Mouse (Mus musculus): ENCODE measurements at regions not wholly inside any gene's neighbourhood (a gene's known extent, or its start where the extent isn't known, plus 50 kb on each side); places are given as distances from the start of the nearest gene placed in this dataset.
"Not testable (repeated sequence)": the region's sequence is repeated elsewhere in the genome, so short reads cannot be mapped to it uniquely, and the experiment has no call there.

DNA sequence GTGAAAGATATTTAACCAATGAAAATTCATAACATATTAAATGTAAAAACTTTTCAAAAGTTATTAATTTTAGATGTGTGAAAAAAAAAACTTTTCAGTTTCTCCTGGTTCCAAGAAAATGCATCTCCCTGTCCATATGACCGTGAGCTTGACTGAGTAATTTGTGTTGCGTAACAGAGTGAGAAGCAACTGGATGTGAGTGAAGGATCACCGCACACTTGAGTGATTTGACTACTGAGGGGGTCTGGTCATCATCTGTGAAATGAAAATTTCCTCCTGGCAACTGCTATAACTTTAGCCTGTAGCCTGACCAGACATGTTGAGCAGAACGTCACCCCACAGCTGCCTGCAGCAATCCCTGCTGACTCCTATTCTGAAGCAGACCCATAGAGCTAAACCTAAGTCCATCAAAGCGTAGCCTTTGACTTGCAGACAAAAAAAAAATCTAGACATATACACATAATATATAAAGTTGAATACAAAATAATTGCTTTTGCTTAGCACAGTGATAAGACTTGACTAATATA is 461.2 kb downstream of the Brinp3 start:
- no peak for DNase-seq

DNA sequence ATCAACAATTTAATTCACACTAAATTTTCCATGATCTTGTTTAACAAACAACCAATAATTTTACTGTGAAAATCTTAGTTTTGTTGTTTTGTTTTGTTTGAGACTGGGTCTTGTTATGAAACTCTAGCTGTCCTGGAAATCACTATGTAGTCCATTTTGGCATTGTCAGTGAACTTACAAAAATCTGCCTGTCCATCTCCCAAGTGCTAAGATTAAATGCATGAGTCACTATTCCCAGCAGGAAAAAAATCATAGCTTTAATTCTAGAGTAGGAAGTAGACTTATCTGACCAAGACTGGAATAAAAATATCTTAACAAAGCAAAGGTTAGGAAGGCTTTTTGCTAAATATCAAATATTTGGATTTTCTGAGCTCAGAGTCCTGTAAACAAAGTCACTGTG is 461.8 kb downstream of the Brinp3 start:
- no peak for DNase-seq

DNA sequence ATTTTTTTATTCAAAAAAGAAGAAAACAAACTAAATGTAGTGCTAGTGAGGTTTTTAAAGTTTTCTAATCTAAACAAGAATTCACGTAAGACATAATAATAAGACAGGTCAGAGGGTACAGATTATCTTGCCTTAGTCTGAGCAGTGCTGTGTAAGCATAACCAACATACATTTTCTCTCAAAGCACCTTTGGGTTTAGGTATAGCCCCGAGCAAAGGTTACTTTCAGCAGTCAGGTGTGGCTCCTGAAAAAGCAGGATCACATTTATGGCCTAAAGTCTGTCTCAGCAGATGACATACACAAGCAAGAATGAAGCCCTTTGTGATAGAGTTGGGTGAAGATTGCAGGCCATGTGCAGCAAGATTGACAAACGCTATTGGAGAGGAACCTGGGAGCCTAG is 465.9 kb downstream of the Brinp3 start:
- no peak for DNase-seq

DNA sequence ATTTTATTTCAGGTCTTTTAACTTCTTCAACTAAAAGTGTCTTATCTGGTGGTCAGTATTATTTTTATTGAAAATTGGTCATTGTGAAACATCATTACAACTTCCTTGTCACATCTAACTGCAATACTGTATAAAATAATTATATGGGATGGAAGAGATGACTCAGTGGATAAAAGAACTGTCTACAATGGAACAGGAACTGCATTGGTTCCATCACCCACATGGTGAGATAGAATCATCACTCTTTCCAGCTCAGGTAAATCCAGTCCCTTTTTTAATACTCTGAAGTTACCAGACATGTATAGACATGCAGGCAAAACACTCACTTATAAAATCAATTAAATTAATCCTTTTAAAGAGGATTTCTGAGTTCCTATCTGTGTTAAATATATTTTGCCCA is 473.0 kb downstream of the Brinp3 start:
- DNase-seq, result no peak

DNA sequence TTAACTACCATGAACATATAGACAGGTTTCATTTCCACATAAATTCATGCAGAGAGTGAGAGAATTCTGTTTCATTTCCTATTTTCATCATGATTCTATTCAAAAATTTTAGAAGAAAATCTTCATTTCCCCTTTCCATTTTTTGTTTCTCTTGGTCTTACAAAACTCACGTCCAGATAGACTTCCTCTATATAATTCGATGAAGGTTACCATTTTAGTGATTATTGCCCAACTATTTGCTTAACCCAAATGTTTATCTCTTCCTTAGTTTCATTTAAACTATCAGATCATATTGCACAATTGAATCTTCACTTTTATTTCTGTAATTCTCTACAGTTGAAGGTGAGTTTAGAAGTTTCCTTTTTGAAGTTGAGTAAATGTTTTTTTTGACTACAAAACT is 473.4 kb downstream of the Brinp3 start:
- no peak for DNase-seq

DNA sequence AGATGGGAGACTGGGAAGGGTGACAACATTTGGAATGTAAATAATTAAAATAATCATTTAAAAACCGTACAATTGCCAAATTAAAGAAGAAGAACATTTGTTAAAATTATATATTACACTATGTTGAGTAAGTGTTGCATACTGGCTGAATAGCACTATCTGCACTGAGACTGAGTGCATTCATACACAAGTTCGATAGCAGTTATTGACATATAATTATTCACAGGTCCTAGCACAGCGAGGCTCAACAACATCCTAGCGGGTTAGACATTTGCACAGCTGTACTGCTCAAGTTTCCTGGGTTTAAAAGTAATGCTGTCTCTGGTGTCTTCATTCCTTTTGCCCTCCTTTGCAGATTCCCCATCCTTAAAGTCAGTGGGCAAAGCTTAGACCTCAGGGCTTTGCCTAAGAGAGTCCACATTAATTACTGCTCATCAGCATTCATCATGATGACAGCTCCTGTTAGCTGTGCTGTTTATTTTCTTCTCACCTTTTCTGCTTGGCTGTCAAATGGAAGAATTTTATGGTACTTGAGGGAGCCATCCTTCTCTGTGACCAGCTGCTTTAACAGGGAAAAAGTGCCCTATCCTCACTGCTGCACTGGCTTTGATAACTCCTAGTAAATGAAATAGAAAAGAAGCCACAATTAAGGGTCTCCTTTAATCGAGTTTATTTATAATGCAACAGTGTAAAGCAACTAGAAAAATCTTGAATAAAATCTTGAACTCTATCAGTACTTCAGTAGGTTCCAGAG is 489.1 kb downstream of the Brinp3 start:
- peak; percentile 10 for DNase-seq

DNA sequence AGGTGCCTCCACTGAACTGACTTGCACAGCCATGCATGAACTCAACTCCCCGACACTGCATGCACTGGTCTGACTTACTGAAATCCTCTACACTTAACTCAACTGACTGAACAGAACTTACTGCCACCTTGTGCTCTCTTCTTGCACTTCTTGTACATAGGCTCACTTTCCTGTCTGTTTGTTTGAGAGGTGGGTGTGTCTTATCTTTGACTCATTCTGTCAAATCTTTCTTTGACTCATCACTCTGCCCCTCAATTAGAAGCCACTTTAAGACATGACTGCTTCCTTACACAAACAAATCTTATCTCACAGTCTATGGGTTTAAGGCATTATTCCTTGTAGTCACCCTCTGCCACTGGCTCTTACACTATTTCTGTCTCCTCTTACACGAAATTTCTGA is 505.5 kb downstream of the Brinp3 start:
- no peak for DNase-seq

DNA sequence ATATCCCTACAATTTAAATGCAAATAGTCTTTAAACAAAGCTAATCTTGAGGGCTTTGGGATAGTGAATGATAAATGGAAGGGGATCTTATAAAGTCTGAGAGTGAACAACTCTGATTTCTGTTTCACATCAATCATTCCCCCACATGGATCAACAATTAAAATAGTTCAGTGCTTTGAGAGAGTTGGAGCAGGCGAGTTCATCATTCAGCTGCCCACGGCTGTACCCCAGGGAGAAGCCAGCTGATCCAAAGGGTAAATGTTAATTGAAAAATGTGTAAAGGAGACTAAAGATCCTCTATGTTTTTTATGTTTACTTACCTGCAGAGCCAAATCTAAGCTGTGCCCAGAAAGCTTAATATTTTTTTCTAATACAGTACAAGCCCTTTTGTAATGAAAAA is 553.2 kb downstream of the Brinp3 start:
- DNase-seq, result peak; percentile 22

DNA sequence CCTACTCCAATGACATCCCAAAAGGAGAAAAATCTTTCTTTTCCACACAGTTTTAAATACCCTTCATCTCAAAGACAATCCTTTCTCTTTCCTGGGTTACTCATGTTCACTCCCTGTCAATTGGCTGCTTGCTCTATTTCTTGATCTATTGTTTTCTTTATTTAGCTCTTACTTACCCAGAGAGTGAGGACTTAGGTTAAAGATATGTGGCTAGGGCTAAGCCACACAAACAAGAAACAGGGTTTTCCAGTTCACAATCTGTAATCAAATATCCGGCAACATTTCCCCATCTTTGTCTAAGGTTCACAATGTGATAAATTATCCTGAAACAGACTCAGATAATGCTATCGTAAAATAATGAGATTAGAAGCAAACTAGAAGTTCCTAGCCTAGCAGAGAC is 563.9 kb downstream of the Brinp3 start:
- no peak for DNase-seq

DNA sequence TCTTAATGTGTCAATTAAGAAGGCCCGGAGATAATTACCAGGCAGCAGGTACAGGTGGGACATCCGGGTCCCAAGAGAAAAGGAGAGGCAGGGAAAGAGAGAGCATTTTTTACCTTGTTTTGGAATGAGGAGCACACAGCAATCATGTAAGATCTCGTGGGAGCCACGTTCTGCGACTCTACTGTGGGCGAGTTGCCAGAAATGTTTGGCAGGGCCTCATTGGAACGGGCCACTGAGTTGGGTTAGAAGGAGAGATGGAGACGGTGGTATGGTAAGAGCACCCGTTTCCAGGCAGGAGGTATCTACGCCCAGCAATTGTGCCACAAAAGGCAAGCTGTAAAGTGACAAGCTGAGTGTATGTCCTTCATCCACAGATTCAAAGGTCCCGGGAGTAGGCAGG is 579.6 kb downstream of the Brinp3 start:
- DNase-seq, result no peak

DNA sequence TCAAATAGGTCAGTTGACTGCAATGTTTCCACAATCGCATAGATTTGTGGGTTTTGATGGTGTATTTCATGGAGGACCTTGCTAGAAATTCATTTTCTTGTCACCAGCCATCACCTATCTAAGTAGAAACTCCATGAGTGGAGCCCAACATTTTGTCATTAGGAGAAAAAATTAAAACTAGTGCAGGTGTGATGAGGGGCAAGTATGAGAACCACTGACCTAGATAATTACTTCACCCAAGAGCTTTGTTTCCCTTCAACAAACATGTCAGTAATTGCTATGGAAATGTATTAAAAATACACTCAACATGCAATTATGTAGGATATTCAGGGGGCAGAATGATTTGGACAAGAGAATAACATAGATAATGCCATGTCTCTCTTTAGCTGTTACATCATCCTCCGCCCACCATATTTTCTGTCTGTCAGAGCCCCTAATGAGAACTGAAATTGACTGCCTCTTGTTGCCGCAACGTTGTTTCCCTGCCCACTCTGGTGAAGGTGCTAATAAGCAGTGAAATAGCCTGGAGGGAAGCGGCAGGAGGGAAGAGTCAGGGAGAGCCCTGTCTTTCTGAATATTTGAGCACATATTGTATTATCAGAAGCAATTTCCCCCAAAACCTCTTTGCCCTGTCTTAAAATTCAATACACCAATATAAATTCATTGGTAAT is 589.7 kb downstream of the Brinp3 start:
- no peak for DNase-seq

DNA sequence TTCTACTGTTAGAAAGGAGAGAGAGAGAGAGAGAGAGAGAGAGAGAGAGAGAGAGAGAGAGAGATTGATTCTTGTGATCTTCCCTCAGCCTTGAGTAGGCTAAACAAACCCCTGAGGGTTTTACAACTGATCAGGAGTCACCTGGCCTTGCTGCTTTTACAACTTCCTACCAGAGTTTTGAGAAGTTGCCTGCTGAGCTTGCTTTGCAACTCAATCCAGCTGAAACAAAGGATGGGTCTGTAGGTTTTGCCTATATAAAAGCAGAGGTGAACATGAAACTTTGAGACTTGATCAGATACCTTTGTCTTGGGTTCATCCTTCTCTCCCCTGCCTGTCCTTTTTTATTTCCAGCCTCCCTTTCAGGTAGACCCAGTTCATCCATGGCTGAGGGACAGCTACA is 631.0 kb downstream of the Brinp3 start:
- no peak for DNase-seq

DNA sequence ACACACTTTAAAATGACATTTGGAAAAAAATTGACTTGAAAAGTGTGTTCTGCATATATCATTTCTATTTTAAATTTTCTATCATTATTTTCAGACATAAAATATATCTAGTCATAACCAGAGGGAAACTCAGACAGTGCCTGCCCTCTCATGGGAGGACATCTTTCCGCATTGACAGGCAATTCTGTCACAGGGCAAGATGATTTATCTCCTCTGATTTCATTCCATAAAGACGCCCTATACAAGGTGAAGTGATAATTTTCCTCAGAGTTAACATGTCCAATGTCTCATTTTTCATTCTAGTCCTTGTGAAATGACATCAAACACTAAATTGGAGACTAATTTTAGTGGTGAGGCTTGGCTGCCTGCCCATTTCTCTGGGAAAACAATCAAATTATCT is 643.6 kb downstream of the Brinp3 start:
- DNase-seq, result no peak

DNA sequence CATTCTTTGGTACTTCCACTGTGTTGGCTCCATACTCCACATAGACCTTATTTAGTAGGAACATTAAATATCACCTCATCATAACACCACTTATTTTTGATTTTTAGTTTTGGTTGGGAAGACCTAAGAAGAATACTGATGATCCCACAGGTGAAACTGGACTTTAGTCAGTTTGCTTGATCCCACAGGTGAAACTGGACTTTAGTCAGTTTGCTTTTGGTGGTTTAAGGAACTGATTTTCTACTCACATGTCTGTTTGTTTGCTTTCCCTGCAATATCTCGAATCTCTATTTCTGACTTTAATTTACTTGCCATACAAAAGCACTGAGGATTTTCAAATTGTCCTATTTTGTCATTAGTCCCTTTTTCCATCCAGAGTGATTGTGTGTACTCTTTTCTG is 680.8 kb downstream of the Brinp3 start:
- no peak for DNase-seq

DNA sequence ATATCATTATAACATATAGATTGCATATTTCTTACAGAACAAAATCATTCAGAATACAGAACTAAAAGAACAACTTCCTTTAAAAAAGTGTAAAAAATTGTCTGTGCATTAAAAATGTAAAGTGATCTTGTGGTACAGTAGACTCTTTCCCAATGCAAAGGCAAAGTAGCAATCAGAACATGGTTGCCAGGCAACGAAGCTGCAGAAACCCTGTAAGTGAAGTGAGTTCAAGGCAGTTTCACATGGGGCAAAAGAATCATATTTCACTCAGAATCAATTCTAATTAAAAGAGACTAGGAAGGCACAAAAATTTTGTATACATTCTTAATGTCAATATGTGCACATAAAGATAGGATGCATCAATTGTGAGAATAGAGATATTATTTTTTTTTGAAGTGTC is 692.2 kb downstream of the Brinp3 start:
- peak; percentile 41 for DNase-seq

DNA sequence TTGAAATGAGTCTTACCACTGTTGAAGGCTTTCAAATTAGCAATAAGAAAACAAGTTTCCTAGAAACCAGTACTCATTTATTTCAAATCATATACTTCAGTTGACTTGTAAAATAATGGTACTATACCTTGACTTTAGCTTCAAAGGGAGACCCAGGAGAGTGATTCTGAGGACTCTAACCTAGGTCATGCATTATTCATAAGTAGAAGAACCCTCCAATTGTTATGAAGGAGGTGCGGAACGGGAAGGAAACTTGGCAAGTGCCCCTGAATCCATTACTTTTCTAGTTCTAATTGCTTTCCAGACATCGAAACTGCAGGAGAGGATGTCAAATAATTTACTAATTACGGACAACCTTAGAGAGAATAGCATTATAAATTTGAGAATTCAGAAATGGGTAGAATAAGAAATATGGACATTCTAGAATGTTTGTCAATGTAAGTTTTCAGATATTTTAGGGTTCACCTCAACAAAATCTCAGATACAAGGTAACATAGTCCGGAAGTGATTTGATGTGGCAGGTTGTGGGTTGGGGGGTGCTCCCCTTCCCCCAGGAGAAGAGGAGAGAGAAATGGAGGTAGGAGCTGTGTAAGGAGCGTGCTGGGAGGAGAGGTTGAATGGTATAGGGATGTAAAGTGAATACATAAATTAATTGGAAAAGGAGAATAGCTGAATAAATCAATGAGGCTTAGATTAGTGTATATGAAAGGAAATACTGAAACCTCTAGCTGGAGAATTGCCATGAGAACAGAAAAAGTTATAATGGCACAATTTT is 692.9 kb downstream of the Brinp3 start:
- DNase-seq, result no peak

DNA sequence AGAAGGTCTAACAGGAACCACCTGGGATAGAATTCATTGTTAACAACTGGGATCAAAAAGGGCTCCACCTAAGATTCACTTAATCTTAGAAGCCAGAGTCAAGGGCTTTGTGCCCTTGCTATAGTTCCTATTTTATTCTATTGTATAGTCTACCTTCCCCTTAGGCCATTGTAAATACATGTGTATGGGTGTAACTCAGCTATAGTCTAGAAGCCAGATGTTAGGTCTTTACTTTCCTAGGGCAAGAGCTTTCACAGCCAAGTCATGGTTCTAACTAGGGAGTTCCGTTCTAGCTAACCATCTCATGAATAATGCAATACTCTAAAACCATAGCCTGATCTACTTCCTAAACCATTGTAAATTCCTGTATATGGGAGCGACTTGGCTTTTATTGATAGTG is 705.4 kb downstream of the Brinp3 start:
- not testable (repeated sequence) for DNase-seq

DNA sequence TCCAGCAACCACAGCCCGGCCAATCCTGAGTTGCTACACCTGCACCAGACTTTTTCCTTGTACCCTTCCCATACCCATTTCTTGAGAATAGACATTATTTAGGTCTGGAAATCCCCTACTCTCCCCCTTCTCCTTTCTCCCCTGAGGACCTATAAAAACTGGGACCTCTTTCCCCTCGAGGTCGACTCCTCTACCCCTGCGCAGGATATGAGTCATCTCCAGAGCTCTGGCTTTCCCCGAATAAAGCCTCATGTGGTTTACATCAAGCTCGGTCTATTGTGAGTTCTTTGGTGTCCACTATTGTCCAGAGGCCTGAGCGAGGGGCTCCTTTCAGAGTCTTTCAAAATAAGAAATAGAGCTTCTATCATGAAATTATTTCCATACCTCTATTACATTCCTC is 720.3 kb downstream of the Brinp3 start:
- DNase-seq, result not testable (repeated sequence)

DNA sequence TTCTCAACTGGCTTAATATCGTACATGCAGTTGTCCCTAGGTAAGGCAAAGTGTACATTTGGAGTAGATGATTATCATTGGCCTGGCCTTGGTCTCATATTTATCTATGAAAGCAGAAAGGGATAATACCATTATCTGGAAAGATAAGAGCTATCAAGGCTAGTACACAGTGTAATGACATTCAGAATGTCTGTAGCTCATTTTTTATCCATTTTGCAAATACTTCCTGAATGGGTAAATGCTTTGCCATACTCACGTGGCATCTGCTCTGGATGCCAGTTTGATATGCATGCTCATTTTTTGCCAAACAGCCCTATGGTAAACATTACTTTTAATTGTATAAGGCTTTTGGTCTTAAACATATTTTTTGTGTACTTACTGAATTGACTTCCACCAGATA is 723.4 kb downstream of the Brinp3 start:
- DNase-seq, result no peak

DNA sequence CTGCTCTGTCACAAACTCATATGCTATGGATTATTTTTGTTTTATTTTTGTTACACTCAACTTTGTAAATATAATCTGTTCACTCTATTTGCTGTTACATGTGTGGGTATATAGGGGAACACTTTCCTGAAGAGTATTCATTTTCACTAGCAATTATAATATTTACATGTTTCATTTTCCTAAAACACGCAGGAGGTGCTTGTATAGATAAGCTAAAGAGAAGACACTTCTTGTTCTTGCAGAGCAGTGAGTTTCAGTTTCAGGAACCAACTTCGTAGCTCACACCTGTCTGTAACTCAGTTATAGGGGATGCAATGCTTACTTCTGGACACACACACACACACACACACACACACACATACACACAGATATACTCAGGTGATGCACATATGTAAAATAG is 724.9 kb downstream of the Brinp3 start:
- no peak for DNase-seq

DNA sequence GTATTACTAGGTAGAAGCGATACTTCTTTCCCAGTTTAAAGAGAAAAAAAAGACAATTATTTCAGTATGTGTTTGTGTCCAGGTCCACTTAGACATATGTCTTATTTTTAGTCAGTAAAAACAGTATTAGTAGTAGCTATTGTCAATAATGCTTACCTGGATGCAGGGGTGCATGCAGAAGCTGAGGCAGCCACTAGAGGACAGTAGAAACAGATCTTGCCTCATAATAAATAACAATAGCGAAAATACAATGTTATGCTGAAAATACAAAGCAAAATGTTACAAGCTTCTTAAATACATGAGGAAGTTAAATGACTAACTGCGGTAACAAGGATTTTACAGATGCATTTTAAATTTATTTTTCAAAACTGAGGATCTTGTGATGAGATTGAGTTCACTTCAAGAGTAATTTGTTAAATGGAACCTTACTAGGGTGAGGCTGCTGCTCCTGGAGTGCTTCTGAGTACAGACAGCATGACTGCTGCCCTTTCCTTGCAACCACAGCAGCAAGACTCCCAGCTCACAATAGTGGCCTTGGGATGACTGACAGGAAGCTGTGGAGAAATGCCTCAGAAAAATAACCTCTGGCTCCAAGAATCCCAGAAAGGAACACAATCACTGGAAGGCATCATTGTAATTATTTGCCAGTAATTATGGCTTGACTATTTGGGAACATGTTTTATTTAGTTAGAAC is 728.8 kb downstream of the Brinp3 start:
- DNase-seq, result no peak

DNA sequence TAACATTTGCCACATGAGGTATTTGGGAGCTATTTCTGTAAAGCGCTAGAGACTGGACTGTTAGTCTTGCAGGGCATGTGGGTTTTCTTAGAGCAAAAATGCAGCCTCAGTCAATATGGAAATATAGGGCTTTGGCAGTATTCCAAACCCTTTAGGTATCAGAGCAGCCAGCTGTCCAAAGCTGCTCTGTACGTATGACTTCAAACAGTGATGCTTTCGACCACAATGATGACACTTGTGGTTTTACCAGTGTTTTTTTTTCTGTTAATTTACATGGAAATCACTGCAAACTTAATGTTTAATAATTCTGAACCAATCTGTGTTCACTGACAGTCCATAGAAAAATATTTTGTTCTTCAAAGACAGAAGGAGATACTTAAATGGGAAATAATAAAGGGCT is 743.0 kb downstream of the Brinp3 start:
- DNase-seq, result no peak

DNA sequence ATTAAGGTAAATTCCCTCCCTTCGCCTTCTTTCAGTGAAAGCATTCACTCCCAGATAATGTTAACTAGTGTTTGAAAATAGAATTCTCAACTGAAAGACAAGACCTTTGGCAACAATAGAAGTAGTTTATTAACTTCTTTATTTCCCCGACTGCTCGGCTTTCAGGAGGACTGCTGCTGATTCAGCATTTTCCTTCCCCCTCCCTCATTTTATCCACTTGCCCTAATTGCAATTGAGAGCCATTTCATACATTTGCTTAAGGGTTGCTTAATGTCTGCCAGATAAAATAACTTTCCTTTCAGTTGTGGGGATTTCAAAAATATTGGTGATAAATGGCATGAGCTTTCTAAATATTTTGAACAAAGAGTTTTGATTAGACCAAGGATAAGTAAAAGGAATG is 744.5 kb downstream of the Brinp3 start:
- DNase-seq, result no peak

Measured in embryo, embryonic 11 days (tissue).